Mouse (Mus musculus) neural tube, embryonic 12.5 days (tissue): ENCODE results near the gene Srgap3. TPM values are rescaled to one million over a fixed set of nuclear protein-coding genes. Genes with fewer than 3 reads are reported as not detected.

Source experiments
- ATAC-seq: fragments of 200-750 bp; cut with Nextera tagmentation; 2 replicates; pipeline ENCODE4 v1.8.0; 2017; ENCODE audit warnings: low read depth, mild to moderate bottlenecking, moderate TSS enrichment, moderate library complexity; ENCODE audit not compliant: low FRiP score
- H3K27ac ChIP-seq: fragments of 300-500 bp; sonication (generic); 2 replicates; pipeline ENCODE4 v1.5.1; 2016
- H3K27me3 ChIP-seq: fragments of 300-500 bp; sonication (generic); replicated peaks from 2 replicates; pipeline ENCODE4 v1.6.1; 2016; ENCODE audit warnings: mild to moderate bottlenecking
- H3K36me3 ChIP-seq: fragments of 300-500 bp; sonication (generic); 2 replicates; pipeline ENCODE4 v1.6.1; 2016; ENCODE audit warnings: mild to moderate bottlenecking
- H3K4me1 ChIP-seq: fragments of 300-500 bp; sonication (generic); 2 replicates; pipeline ENCODE4 v1.6.1; 2016
- H3K4me2 ChIP-seq: fragments of 300-500 bp; sonication (generic); replicated peaks from 2 replicates; pipeline ENCODE4 v1.6.1; 2016; ENCODE audit warnings: mild to moderate bottlenecking
- H3K4me3 ChIP-seq: fragments of 300-500 bp; sonication (generic); 2 replicates; pipeline ENCODE4 v1.5.1; 2016
- H3K9ac ChIP-seq: fragments of 300-500 bp; sonication (generic); 2 replicates; pipeline ENCODE4 v1.6.1; 2016; ENCODE audit warnings: mild to moderate bottlenecking
- H3K9me3 ChIP-seq: fragments of 300-500 bp; sonication (generic); 2 replicates; pipeline ENCODE4 v1.6.1; 2016; ENCODE audit warnings: mild to moderate bottlenecking
- WGBS: fragments of 180-500 bp; shearing (Covaris S2); methylation state at CpG from one replicate; pipeline ENCODE4 v1.1.7; 2016; 5-methylcytosine and 5-hydroxymethylcytosine counted together
- polyA plus RNA-seq: library from polyadenylated mRNA; unstranded; fragments of >200 nt; fragmentation: Nextera tagmentation; extraction: Ambion mirVana; gene quantifications from 2 replicates; pipeline ENCODE4 v1.2.1, GENCODE M21; 2016

The Srgap3 gene
- polyA plus RNA-seq, 1 experiment from 2014 or later = 37.0 TPM

DNA sequence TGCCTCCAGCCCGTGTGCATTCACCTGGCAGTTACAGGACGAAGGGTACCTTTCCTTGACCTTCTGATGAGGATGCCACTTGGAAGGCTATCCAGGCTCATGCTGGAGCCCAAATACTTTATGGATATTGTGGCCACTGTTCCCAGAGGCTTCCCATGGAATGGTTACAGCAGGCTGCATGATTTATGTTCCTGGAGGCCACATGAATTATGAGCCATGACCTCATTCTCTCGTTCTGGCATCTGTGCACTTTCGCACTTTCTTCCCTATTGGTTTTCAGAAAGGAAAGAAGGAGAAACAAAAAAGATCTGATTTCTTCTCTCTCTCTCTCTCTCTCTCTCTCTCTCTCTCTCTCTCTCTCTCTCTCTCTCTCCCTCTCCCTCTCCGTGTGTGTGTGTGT, 104.6 kb downstream of the Srgap3 start:
- 15% methylated on average over 5 of the region's 5 CpGs for WGBS
- Histone ChIP-seq H3K27ac (peak overlapping the region; percentile 57; the same call in 1 of the 2 replicates), H3K4me1 (peaks cover 58% of the 10 kb centered on the region)

DNA sequence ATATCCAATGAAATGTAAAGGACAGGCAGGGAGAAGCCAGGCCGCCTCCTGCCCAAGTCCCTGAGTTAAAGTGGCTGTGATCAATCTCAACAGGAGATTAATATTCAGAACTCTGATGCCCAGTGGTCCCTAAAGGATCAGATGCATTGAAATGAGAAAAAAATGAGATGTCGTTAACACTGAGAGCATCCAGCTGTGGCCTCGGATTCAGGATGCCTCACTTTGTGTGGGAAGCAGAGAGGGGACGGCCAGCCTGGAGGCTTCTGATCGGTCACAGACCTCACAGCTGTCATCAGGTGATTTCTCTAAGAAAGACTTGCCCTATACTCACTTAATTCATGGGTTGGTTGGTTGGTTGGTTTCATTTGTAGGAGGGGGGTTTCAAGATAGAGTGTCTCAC, 106.7 kb downstream of the Srgap3 start:
- H3K4me2 ChIP-seq = no peak overlapping the region
- peaks cover 73% of the 10 kb centered on the region for H3K4me1 ChIP-seq
- no peaks in the 10 kb centered on the region for H3K9me3 ChIP-seq
- no peaks in the 10 kb centered on the region for H3K36me3 ChIP-seq
- no peaks in the 10 kb centered on the region for H3K27me3 ChIP-seq
- ATAC-seq = no peak; the same call in 1 of the 2 replicates
- no peak overlapping the region for H3K4me3 ChIP-seq
- 32% methylated on average over 5 of the region's 5 CpGs for WGBS
- H3K9ac ChIP-seq = no peak overlapping the region
- H3K27ac ChIP-seq = 0 out of 2 replicates have a peak overlapping the region, but pooled peaks have one; percentile 60

More for the DNA sequence above, 104.6 kb downstream of the Srgap3 start:
- no peak for ATAC-seq
- no peak overlapping the region for H3K9ac ChIP-seq
- H3K9me3 ChIP-seq = no peaks in the 10 kb centered on the region
- no peaks in the 10 kb centered on the region for H3K36me3 ChIP-seq
- H3K4me3 ChIP-seq = no peak overlapping the region
- no peak overlapping the region for H3K4me2 ChIP-seq
- H3K27me3 ChIP-seq = no peaks in the 10 kb centered on the region

DNA sequence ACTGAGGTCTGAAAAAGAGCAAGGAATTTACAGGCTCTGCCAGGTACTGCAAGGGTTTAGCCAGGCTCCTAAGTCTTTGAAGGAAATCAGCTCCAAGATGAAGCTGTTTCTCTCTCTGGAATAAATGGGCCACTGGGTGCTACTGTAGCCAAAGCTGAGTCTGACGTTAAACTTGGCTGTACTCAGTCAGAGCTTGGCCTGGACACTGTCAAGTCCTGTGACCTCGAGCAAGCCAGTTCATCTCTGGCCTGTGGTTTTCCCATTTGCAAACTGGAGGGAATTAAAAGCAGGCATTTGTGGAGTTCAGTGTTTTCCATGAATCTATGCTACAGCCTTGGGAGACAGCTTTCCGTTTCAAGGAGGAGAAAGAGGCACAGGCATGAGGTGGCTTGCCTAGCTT, 107.7 kb downstream of the Srgap3 start:
- Histone ChIP-seq H3K4me1 (peaks cover 77% of the 10 kb centered on the region), H3K27me3 (no peaks in the 10 kb centered on the region), H3K36me3 (no peaks in the 10 kb centered on the region), H3K4me3 (no peak overlapping the region), H3K9me3 (no peaks in the 10 kb centered on the region), H3K27ac (peak overlapping the region; percentile 60), H3K4me2 (peak overlapping the region; percentile 32; the same call in 1 of the 2 replicates), H3K9ac (0 out of 2 replicates have a peak overlapping the region, but pooled peaks have one; percentile 2)
- WGBS = 61% methylated on average over 3 of the region's 3 CpGs
- ATAC-seq = peak; percentile 7; the same call in 1 of the 2 replicates

DNA sequence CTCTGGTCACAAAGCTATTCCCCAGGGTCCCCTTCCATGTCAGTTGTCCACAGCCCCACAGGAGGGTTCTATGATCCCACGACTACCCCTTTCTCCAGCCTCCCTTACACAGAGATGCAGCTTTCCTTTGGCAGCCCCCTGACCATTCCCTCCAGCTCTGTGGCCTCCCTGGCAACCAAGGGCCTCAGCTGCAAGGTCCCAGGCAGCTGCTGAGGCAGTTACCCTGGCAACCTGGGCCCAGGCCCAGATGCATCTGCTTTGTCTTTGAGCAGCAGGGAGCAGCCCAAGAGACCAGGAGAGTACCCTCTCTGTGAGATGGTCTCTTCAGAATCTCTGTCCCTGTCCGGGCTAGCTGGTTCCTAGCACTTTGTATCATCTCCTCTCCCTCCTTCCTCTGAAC, 108.2 kb downstream of the Srgap3 start:
- no peaks in the 10 kb centered on the region for H3K36me3 ChIP-seq
- ATAC-seq = peak; percentile 90
- no peaks in the 10 kb centered on the region for H3K27me3 ChIP-seq
- H3K9ac ChIP-seq = 0 out of 2 replicates have a peak overlapping the region, but pooled peaks have one; percentile 2
- peak overlapping the region; percentile 60 for H3K27ac ChIP-seq
- H3K4me1 ChIP-seq = peaks cover 82% of the 10 kb centered on the region
- no peaks in the 10 kb centered on the region for H3K9me3 ChIP-seq
- H3K4me3 ChIP-seq = no peak overlapping the region
- H3K4me2 ChIP-seq = peak overlapping the region; percentile 32
- WGBS = 21% methylated on average over 2 of the region's 2 CpGs

DNA sequence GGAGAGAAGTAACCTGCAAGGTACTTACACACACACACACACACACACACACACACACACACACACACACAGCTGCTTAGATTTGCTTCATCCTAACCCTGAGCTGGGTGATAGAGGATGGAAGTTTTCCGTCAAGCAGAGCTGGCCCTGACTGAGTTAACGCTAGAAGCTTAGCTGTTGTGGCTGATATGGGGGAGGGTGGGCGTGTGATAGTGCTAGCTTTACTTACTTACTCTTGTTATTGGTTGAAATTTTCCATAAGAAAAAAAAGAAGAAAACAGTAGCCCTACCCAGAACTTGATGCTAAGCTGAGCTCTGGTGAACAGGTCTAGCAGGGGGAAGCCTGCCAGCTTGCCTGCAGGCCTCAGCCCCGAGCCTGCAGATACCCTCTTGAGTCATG, 110.4 kb downstream of the Srgap3 start:
- no peaks in the 10 kb centered on the region for H3K9me3 ChIP-seq
- no peak overlapping the region for H3K9ac ChIP-seq
- no peaks in the 10 kb centered on the region for H3K27me3 ChIP-seq
- peaks cover 73% of the 10 kb centered on the region for H3K4me1 ChIP-seq
- H3K4me3 ChIP-seq = no peak overlapping the region
- WGBS = 85% methylated on average over 4 of the region's 4 CpGs
- no peaks in the 10 kb centered on the region for H3K36me3 ChIP-seq
- H3K27ac ChIP-seq = no peak overlapping the region
- H3K4me2 ChIP-seq = no peak overlapping the region
- no peak for ATAC-seq

DNA sequence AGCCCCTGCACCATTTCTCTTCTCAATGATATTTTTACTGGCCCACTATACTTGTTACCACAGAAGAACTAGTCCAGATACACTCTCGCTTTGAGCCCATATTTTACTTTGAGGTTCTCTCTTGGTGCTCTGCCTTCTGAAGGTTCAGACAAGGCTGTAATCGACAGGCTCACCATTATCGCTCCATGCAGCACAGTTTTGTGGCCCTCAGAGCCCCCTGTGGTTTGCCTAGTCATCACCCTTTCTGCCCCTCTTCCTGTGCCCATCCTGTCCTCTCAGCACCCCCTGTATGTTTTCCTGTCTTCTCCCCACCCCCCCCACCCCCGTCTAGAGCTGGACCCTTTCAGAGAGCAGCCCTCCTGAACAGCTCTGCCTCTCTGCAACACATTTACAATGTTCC, 111.7 kb downstream of the Srgap3 start:
- Histone ChIP-seq H3K4me1 (peaks cover 63% of the 10 kb centered on the region), H3K4me2 (no peak overlapping the region), H3K9ac (no peak overlapping the region), H3K9me3 (no peaks in the 10 kb centered on the region), H3K4me3 (no peak overlapping the region), H3K36me3 (no peaks in the 10 kb centered on the region), H3K27ac (no peak overlapping the region), H3K27me3 (no peaks in the 10 kb centered on the region)
- no peak for ATAC-seq
- WGBS = 67% methylated on average over 4 of the region's 4 CpGs

DNA sequence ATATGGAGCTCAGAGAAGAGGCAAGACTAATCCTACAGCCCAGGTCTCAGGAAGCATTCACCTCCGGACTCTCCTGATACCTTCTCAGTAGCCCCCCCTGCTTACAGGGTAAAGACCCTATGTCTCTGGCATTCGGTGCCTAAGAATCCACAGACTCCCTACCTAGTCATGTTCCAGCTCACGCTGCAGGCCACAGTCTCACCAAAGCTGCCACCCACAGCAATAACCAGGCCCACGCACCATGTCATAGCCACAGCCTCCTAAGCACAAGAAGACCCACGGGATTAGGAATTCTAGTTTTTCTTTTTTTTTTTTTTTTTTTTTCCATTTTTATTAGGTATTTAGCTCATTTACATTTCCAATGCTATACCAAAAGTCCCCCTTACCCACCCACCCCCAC, 112.6 kb downstream of the Srgap3 start:
- Histone ChIP-seq H3K9ac (no peak overlapping the region), H3K4me3 (no peak overlapping the region), H3K36me3 (no peaks in the 10 kb centered on the region; the same call in 1 of the 2 replicates), H3K4me1 (peaks cover 62% of the 10 kb centered on the region), H3K9me3 (no peaks in the 10 kb centered on the region), H3K27ac (peak overlapping the region; percentile 62; the same call in 1 of the 2 replicates), H3K4me2 (peak overlapping the region; percentile 35), H3K27me3 (no peaks in the 10 kb centered on the region)
- 84% methylated on average over 5 of the region's 5 CpGs for WGBS
- no peak for ATAC-seq

DNA sequence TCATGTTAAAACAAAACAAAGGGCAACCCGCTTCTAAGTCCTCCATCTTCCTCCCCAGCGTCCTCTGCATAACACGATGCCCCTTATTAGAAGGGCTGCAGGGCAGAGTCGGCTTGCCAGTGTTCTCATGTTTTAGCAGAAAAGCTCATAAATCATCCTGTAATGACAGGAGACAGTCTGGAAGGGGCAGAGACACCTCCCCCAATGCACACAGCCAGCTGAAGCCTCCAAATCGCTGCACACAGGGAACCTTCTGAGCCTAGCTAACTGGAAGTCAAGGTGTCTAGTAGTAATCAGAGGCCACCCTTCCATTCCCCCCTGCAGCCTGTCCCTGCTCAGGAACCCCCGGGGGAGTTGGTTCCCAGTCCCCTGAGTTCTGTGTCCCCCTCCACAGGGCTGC, 113.3 kb downstream of the Srgap3 start:
- Histone ChIP-seq H3K4me2 (peak overlapping the region; percentile 35), H3K27ac (peak overlapping the region; percentile 62), H3K4me3 (no peak overlapping the region), H3K4me1 (peaks cover 62% of the 10 kb centered on the region), H3K27me3 (no peaks in the 10 kb centered on the region), H3K9ac (0 out of 2 replicates have a peak overlapping the region, but pooled peaks have one; percentile 33), H3K36me3 (peaks cover 4% of the 10 kb centered on the region), H3K9me3 (no peaks in the 10 kb centered on the region)
- 32% methylated on average over 6 of the region's 6 CpGs for WGBS
- peak; percentile 19; the same call in 1 of the 2 replicates for ATAC-seq

DNA sequence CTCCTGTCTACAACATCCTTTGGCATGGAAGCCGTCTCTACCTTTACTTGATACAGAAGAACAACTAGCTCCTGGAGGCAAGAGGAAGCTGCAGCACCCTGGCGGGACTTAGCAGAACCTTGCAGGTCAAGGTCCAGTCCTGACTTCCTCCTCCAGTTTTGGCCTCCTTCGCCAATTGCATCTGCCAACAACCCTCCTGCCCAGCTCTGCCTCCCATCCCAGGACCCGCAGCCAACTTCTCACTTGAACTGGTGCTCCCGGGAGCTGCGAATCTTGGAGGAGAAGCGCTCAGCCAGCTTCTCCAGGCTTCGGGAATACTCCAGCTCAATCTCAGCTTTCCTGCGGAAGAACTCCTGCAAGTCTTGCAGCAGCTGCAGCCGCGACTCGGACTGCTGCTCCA, 117.9 kb downstream of the Srgap3 start:
- peaks cover 38% of the 10 kb centered on the region for H3K4me1 ChIP-seq
- H3K9me3 ChIP-seq = no peaks in the 10 kb centered on the region
- no peak overlapping the region for H3K4me2 ChIP-seq
- 66% methylated on average over 12 of the region's 12 CpGs for WGBS
- no peak overlapping the region; the same call in 1 of the 2 replicates for H3K27ac ChIP-seq
- no peak overlapping the region for H3K4me3 ChIP-seq
- peaks cover 22% of the 10 kb centered on the region for H3K36me3 ChIP-seq
- no peak overlapping the region for H3K9ac ChIP-seq
- ATAC-seq = no peak
- H3K27me3 ChIP-seq = no peaks in the 10 kb centered on the region

DNA sequence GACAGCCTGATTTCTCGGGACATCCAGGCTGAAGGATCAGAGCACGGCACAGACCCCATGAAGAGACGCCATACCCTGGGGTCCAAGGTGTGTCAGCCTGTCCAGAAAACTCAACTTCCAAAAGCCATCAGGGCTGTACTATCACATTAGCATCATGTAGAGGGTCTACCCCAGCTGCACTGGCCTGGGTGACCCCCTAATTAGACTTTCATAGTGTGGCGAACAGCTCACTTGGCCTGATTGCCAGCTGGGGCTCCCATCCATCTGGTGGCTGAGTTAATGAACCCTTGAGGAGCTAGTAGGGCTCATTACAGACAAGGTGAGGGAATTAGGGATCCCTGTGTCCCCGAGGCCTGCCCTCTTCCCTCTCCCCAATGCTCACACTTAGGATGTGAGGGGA, 118.6 kb downstream of the Srgap3 start:
- Histone ChIP-seq H3K9me3 (no peaks in the 10 kb centered on the region), H3K9ac (no peak overlapping the region), H3K27ac (no peak overlapping the region), H3K4me1 (peaks cover 31% of the 10 kb centered on the region), H3K27me3 (no peaks in the 10 kb centered on the region), H3K4me3 (no peak overlapping the region), H3K4me2 (no peak overlapping the region), H3K36me3 (peaks cover 22% of the 10 kb centered on the region)
- ATAC-seq = peak; percentile 35
- 58% methylated on average over 5 of the region's 5 CpGs for WGBS

DNA sequence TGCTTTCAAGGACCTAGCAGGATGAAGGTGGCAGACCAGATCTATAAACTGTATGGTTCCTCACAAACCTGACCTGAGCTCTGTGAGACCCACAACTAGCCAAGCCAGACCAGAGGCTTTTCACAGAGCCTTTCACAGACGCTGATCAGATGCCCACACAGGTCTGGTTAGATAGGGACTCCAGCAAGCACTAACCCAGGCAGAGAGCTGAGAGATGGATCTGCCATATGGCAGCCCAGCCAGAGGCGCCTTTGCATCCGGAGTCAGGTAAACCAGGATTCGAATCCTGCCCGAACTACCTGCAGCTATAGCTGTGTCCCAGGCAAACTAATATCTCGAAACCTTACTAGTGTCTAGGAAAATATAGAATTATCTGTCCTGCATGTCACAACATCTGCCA, 121.4 kb downstream of the Srgap3 start:
- no peak overlapping the region for H3K4me3 ChIP-seq
- no peak overlapping the region for H3K4me2 ChIP-seq
- WGBS = 91% methylated on average over 6 of the region's 6 CpGs
- H3K36me3 ChIP-seq = peaks cover 22% of the 10 kb centered on the region
- no peak overlapping the region for H3K27ac ChIP-seq
- H3K4me1 ChIP-seq = peaks cover 38% of the 10 kb centered on the region
- ATAC-seq = no peak
- no peaks in the 10 kb centered on the region for H3K9me3 ChIP-seq
- H3K27me3 ChIP-seq = no peaks in the 10 kb centered on the region
- H3K9ac ChIP-seq = no peak overlapping the region

DNA sequence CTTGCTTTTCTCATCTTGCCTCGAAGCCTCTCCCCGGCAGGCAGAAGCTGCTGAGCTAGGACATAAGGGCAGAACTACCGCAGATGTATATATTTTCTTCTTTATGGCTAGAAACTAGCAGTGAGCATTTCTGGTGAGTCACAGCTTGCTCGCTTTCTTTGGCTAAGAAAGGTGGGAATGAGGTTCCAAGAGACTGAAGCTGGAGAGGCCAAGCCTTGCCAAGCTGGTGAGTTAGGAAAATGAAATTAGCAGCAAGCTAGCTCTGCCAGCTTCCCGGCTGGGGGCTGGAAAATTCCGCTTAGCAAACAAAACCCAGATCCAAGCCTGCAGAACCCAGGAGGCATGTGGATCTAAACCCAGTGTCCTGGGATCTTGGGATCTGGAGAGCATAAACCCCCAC, 124.0 kb downstream of the Srgap3 start:
- H3K27ac ChIP-seq = no peak overlapping the region
- H3K4me2 ChIP-seq = no peak overlapping the region
- WGBS = 94% methylated on average over 6 of the region's 6 CpGs
- H3K27me3 ChIP-seq = no peaks in the 10 kb centered on the region
- H3K4me1 ChIP-seq = peaks cover 22% of the 10 kb centered on the region
- H3K4me3 ChIP-seq = no peak overlapping the region
- H3K9ac ChIP-seq = no peak overlapping the region
- peaks cover 13% of the 10 kb centered on the region; the same call in 1 of the 2 replicates for H3K36me3 ChIP-seq
- ATAC-seq = no peak
- H3K9me3 ChIP-seq = no peaks in the 10 kb centered on the region

DNA sequence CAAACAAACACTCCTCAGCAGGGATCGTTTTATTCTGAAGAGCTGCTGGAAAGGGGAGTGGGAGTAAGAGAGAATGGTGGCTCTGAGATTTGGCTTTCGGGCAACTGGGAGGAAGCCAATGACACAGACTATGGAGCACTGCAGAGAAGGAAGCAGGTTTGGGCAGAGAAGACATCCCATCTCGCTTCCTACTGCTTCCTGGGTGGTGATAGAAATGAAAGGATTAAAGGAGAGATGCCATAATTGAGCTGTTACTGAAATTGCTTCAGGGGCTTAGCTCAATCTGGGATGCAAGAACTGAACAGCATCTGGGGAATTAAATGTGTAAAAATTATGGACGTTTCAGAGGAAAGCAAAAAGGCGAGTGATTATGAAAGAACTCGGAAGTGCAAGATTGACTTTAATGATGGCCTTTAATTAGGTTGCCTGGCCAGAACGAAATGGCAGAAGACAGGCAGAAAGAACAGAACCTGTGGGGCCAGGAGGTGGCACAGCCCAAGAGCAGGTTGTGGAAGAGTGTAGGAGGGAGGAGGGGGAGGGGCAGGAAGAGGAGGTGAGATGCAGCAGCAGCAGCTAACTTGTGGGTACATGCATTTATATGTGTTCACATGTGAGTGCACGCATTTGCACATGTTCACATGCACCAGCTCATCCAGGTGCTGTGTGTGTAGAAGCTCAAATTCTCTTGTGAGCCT, 126.6 kb downstream of the Srgap3 start:
- H3K4me2 ChIP-seq = no peak overlapping the region
- H3K9me3 ChIP-seq = no peaks in the 10 kb centered on the region

More for the DNA sequence above, 126.6 kb downstream of the Srgap3 start:
- 67% methylated on average over 8 of the region's 8 CpGs for WGBS
- Histone ChIP-seq H3K27me3 (no peaks in the 10 kb centered on the region), H3K9ac (no peak overlapping the region), H3K4me3 (no peak overlapping the region), H3K27ac (no peak overlapping the region), H3K36me3 (peaks cover 14% of the 10 kb centered on the region; the same call in 1 of the 2 replicates), H3K4me1 (peaks cover 29% of the 10 kb centered on the region)
- ATAC-seq = no peak
